ENCODE assay signal across 8 mouse cellular contexts in genomic region chr1:19205649-19206048, GRCm38 (mm10). TPM values are rescaled to one million over a fixed set of nuclear protein-coding genes. Genes with fewer than 3 reads are reported as not detected.
DNase-seq lines count a peak whose midpoint lies in the region; ATAC-seq and TF ChIP-seq lines count a peak whose summit lies in the region.

No protein-coding gene starts in this region.

- peak; percentile 25; the same call in 1 of the 2 replicates for ATAC-seq in G1E (ENCODE audit: extremely low read depth, insufficient number of reproducible peaks, low FRiP score, poor library complexity, severe bottlenecking)
- ATAC-seq in intestine, embryonic 14.5 days (replicated peaks; ENCODE audit: low FRiP score, low TSS enrichment, low read depth) = 0 out of 2 replicates have a peak, but pooled peaks have one; percentile 64
- no peak for ATAC-seq in liver, embryonic 11.5 days (replicated peaks; ENCODE audit: low FRiP score)
- ATAC-seq in neural tube, embryonic 13.5 days (ENCODE audit: low read depth) = peak; percentile 64; the same call in 1 of the 2 replicates

- DNase-seq in cerebellum, postnatal 14 days = peak; percentile 79 to 84
- DNase-seq in cerebellum, adult 8-10 months = no peak
- DNase-seq in G1E (ENCODE audit: low spot score) = no peak
- peak; percentile 79 for DNase-seq in intestine, embryonic 14.5 days (ENCODE audit: low spot score)
- DNase-seq in liver, embryonic 11.5 days (ENCODE audit: low spot score) = no peak
- DNase-seq in thymus, postnatal 36 days = no peak

- H3K27ac ChIP-seq in embryonic fibroblast, embryonic 13.5 days (ENCODE audit: insufficient read depth, low read length) = no peak overlapping the region
- H3K27ac ChIP-seq in intestine, embryonic 14.5 days (ENCODE audit: low read depth) = no peak overlapping the region
- no peak overlapping the region for H3K27ac ChIP-seq in liver, embryonic 11.5 days (ENCODE audit: low read depth, low read length)
- no peak overlapping the region for H3K27ac ChIP-seq in neural tube, embryonic 13.5 days (replicated peaks)

- TF ChIP-seq POLR2A in embryonic fibroblast, embryonic 13.5 days (IDR thresholded peaks at IDR 0.05; ENCODE audit: low read depth, low read length) = no peak

- H3K36me3 ChIP-seq in G1E (replicated peaks) = no peaks in the 10 kb centered on the region
- H3K36me3 ChIP-seq in intestine, embryonic 14.5 days (ENCODE audit: control insufficient read depth, insufficient read depth, low read length) = no peaks in the 10 kb centered on the region
- H3K36me3 ChIP-seq in liver, embryonic 11.5 days (ENCODE audit: control insufficient read depth, insufficient read depth, low read length) = no peaks in the 10 kb centered on the region
- no peaks in the 10 kb centered on the region for H3K36me3 ChIP-seq in neural tube, embryonic 13.5 days

- H3K27me3 ChIP-seq in G1E (ENCODE audit: insufficient read depth, low read length) = no peaks in the 10 kb centered on the region
- H3K27me3 ChIP-seq in intestine, embryonic 14.5 days (replicated peaks; ENCODE audit: control insufficient read depth, insufficient read depth, low read length) = peaks cover 50% of the 10 kb centered on the region
- H3K27me3 ChIP-seq in liver, embryonic 11.5 days (replicated peaks; ENCODE audit: control insufficient read depth, insufficient read depth, low read length) = peaks cover 30% of the 10 kb centered on the region
- H3K27me3 ChIP-seq in neural tube, embryonic 13.5 days = peaks cover 23% of the 10 kb centered on the region

- H3K4me2 ChIP-seq in intestine, embryonic 14.5 days (ENCODE audit: low read length) = peak overlapping the region; percentile 49
- 0 out of 2 replicates have a peak overlapping the region, but pooled peaks have one; percentile 26 for H3K4me2 ChIP-seq in liver, embryonic 11.5 days
- peak overlapping the region; percentile 62 for H3K4me2 ChIP-seq in neural tube, embryonic 13.5 days

- H3K9ac ChIP-seq in intestine, embryonic 14.5 days (ENCODE audit: low read length) = no peak overlapping the region
- H3K9ac ChIP-seq in liver, embryonic 11.5 days (ENCODE audit: low read depth, low read length) = no peak overlapping the region
- H3K9ac ChIP-seq in neural tube, embryonic 13.5 days = no peak overlapping the region

- WGBS in intestine, embryonic 14.5 days = 6% methylated on average over 12 of the region's 12 CpGs
- WGBS in liver, embryonic 11.5 days = 4% methylated on average over 12 of the region's 12 CpGs
- 3% methylated on average over 12 of the region's 12 CpGs for WGBS in neural tube, embryonic 13.5 days

- no peaks in the 10 kb centered on the region for H3K4me1 ChIP-seq in G1E (ENCODE audit: insufficient read depth, low read depth, low read length)
- no peaks in the 10 kb centered on the region for H3K4me1 ChIP-seq in embryonic fibroblast, embryonic 13.5 days (ENCODE audit: control insufficient read depth, insufficient read depth, low read length)
- no peaks in the 10 kb centered on the region for H3K4me1 ChIP-seq in intestine, embryonic 14.5 days (replicated peaks; ENCODE audit: control insufficient read depth, insufficient read depth, low read length)
- no peaks in the 10 kb centered on the region for H3K4me1 ChIP-seq in liver, embryonic 11.5 days (replicated peaks; ENCODE audit: control insufficient read depth, insufficient read depth, low read length)
- H3K4me1 ChIP-seq in neural tube, embryonic 13.5 days (replicated peaks) = peaks cover 4% of the 10 kb centered on the region; the same call in 1 of the 2 replicates

- H3K4me3 ChIP-seq in G1E (ENCODE audit: low read depth, low read length) = no peak overlapping the region
- H3K4me3 ChIP-seq in embryonic fibroblast, embryonic 13.5 days (ENCODE audit: insufficient read depth, low read length) = peak overlapping the region; percentile 50
- peak overlapping the region; percentile 24 for H3K4me3 ChIP-seq in intestine, embryonic 14.5 days (ENCODE audit: low read depth, low read length)
- H3K4me3 ChIP-seq in liver, embryonic 11.5 days (ENCODE audit: low read depth, low read length) = no peak overlapping the region
- H3K4me3 ChIP-seq in neural tube, embryonic 13.5 days = peak overlapping the region; percentile 36

- H3K9me3 ChIP-seq in G1E (replicated peaks) = peaks cover 4% of the 10 kb centered on the region; the same call in 1 of the 2 replicates
- no peaks in the 10 kb centered on the region for H3K9me3 ChIP-seq in intestine, embryonic 14.5 days (ENCODE audit: control insufficient read depth, low read length)
- H3K9me3 ChIP-seq in liver, embryonic 11.5 days (ENCODE audit: control insufficient read depth, low read length) = no peaks in the 10 kb centered on the region
- no peaks in the 10 kb centered on the region for H3K9me3 ChIP-seq in neural tube, embryonic 13.5 days

- TF ChIP-seq CTCF in G1E (IDR thresholded peaks at IDR 0.05; ENCODE audit: low read depth, low read length) = peak; percentile 76
- 0 out of 2 replicates have a peak, but pooled peaks have one; percentile 12 for TF ChIP-seq CTCF in embryonic fibroblast, embryonic 13.5 days (IDR thresholded peaks at IDR 0.05; ENCODE audit: borderline replicate concordance, insufficient read depth, low read length)

RNA-seq across cellular contexts. Expression of gene Tfap2b, which starts 3.1 kb away (rescaled TPM):
- not detected in 2 replicates for total RNA-seq in G1E (2014; fragmentation: Nextera tagmentation)
- total RNA-seq in G1E (2017) = 0.05 and 0.46 TPM in 2 replicates
- not detected in 2 replicates for polyA plus RNA-seq in G1E (2012)
- polyA plus RNA-seq in embryonic fibroblast, embryonic 13.5 days (2011; ENCODE audit: insufficient read length, low read depth, missing spikeins) = 1.7 and 4.8 TPM in 2 replicates
- polyA plus RNA-seq in intestine, embryonic 14.5 days (2014; fragmentation: Nextera tagmentation; extraction: Ambion mirVana) = not detected in 2 replicates
- polyA plus RNA-seq in liver, embryonic 11.5 days (2014; fragmentation: Nextera tagmentation; extraction: Ambion mirVana) = 0.32 and 1.1 TPM in 2 replicates
- polyA plus RNA-seq in neural tube, embryonic 13.5 days (2015; fragmentation: Nextera tagmentation; extraction: Ambion mirVana) = 75.0 and 76.0 TPM in 2 replicates

Comparison
In these comparisons a context has a peak if more than half of its experiments do, and no peak if none do; other contexts are left out.
1. DNase-seq: peak in cerebellum, postnatal 14 days (2 of 2) and intestine, embryonic 14.5 days (single experiment); none in cerebellum, adult 8-10 months (single experiment), G1E (single experiment), liver, embryonic 11.5 days (single experiment) and thymus, postnatal 36 days (0 of 2).
2. H3K4me3 ChIP-seq: peak in embryonic fibroblast, embryonic 13.5 days (single experiment), intestine, embryonic 14.5 days (single experiment) and neural tube, embryonic 13.5 days (single experiment); none in G1E (single experiment) and liver, embryonic 11.5 days (single experiment).
3. RNA of gene Tfap2b, which starts 3.1 kb away (polyA plus RNA-seq): 75.0 to 76.0 TPM in neural tube, embryonic 13.5 days; 1.7 to 4.8 TPM in embryonic fibroblast, embryonic 13.5 days, 0.32 to 1.1 TPM in liver, embryonic 11.5 days, not detected in G1E and not detected in intestine, embryonic 14.5 days; every median in the first group is over 10 times any median in the second.
4. Peak in every context shown above with its lines, with median percentiles within 50 percentile points of each other: H3K4me2 ChIP-seq.